Mouse (Mus musculus): Measurements from ENCODE around the gene Armc2. TPM values are rescaled to one million over a fixed set of nuclear protein-coding genes. Genes with fewer than 3 reads are reported as not detected.

The Armc2 gene
- total RNA-seq, 1 experiment from 2014 or later, result not detected

GRCm38 (mm10) chr10:42027337-42027736 is 9.1 kb upstream of the Armc2 start:
- ATAC-seq (ENCODE audit: extremely low read depth, insufficient number of reproducible peaks, low FRiP score, poor library complexity, severe bottlenecking), result no peak

GRCm38 (mm10) chr10:42024406-42024805 is 6.2 kb upstream of the Armc2 start:
- ATAC-seq (ENCODE audit: extremely low read depth, insufficient number of reproducible peaks, low FRiP score, poor library complexity, severe bottlenecking), result no peak

GRCm38 (mm10) chr10:42021536-42021935 is 3.3 kb upstream of the Armc2 start:
- no peak for ATAC-seq (ENCODE audit: extremely low read depth, insufficient number of reproducible peaks, low FRiP score, poor library complexity, severe bottlenecking)

GRCm38 (mm10) chr10:42014086-42014485 is 4.2 kb downstream of the Armc2 start:
- ATAC-seq (ENCODE audit: extremely low read depth, insufficient number of reproducible peaks, low FRiP score, poor library complexity, severe bottlenecking), result no peak

GRCm38 (mm10) chr10:42010761-42011435 is 7.3 kb downstream of the Armc2 start:
- no peak for ATAC-seq (ENCODE audit: extremely low read depth, insufficient number of reproducible peaks, low FRiP score, poor library complexity, severe bottlenecking)

GRCm38 (mm10) chr10:42005259-42005658 is 13.0 kb downstream of the Armc2 start:
- no peak for ATAC-seq (ENCODE audit: extremely low read depth, insufficient number of reproducible peaks, low FRiP score, poor library complexity, severe bottlenecking)

GRCm38 (mm10) chr10:42004690-42005089 is 13.6 kb downstream of the Armc2 start:
- ATAC-seq (ENCODE audit: extremely low read depth, insufficient number of reproducible peaks, low FRiP score, poor library complexity, severe bottlenecking), result no peak

GRCm38 (mm10) chr10:42004056-42004455 is 14.2 kb downstream of the Armc2 start:
- ATAC-seq (ENCODE audit: extremely low read depth, insufficient number of reproducible peaks, low FRiP score, poor library complexity, severe bottlenecking), result no peak

GRCm38 (mm10) chr10:42003576-42003975 is 14.7 kb downstream of the Armc2 start:
- ATAC-seq (ENCODE audit: extremely low read depth, insufficient number of reproducible peaks, low FRiP score, poor library complexity, severe bottlenecking), result no peak

GRCm38 (mm10) chr10:42002436-42002835 is 15.8 kb downstream of the Armc2 start:
- no peak for ATAC-seq (ENCODE audit: extremely low read depth, insufficient number of reproducible peaks, low FRiP score, poor library complexity, severe bottlenecking)

- no peak for ATAC-seq (ENCODE audit: extremely low read depth, insufficient number of reproducible peaks, low FRiP score, poor library complexity, severe bottlenecking)
Observed at GRCm38 (mm10) chr10:42001260-42001659, 17.0 kb downstream of the Armc2 start.

- no peak for ATAC-seq (ENCODE audit: extremely low read depth, insufficient number of reproducible peaks, low FRiP score, poor library complexity, severe bottlenecking)
Observed at GRCm38 (mm10) chr10:41997691-41998178, 20.5 kb downstream of the Armc2 start.

GRCm38 (mm10) chr10:41996157-41996556 is 22.1 kb downstream of the Armc2 start:
- no peak for ATAC-seq (ENCODE audit: extremely low read depth, insufficient number of reproducible peaks, low FRiP score, poor library complexity, severe bottlenecking)

- ATAC-seq (ENCODE audit: extremely low read depth, insufficient number of reproducible peaks, low FRiP score, poor library complexity, severe bottlenecking), result no peak
Observed at GRCm38 (mm10) chr10:41995051-41995450, 23.2 kb downstream of the Armc2 start.

GRCm38 (mm10) chr10:41994578-41994977 is 23.7 kb downstream of the Armc2 start:
- no peak for ATAC-seq (ENCODE audit: extremely low read depth, insufficient number of reproducible peaks, low FRiP score, poor library complexity, severe bottlenecking)

- ATAC-seq (ENCODE audit: extremely low read depth, insufficient number of reproducible peaks, low FRiP score, poor library complexity, severe bottlenecking), result no peak
Observed at GRCm38 (mm10) chr10:41992059-41992440, 26.2 kb downstream of the Armc2 start.

GRCm38 (mm10) chr10:41991364-41992058 is 26.7 kb downstream of the Armc2 start:
- ATAC-seq (ENCODE audit: extremely low read depth, insufficient number of reproducible peaks, low FRiP score, poor library complexity, severe bottlenecking), result no peak

- no peak for ATAC-seq (ENCODE audit: extremely low read depth, insufficient number of reproducible peaks, low FRiP score, poor library complexity, severe bottlenecking)
Observed at GRCm38 (mm10) chr10:41990896-41991295, 27.3 kb downstream of the Armc2 start.

GRCm38 (mm10) chr10:41988930-41989329 is 29.3 kb downstream of the Armc2 start:
- no peak for ATAC-seq (ENCODE audit: extremely low read depth, insufficient number of reproducible peaks, low FRiP score, poor library complexity, severe bottlenecking)

GRCm38 (mm10) chr10:41986126-41986525 is 32.1 kb downstream of the Armc2 start:
- ATAC-seq (ENCODE audit: extremely low read depth, insufficient number of reproducible peaks, low FRiP score, poor library complexity, severe bottlenecking), result no peak

Data from neutrophil, adult 5-6 weeks (primary cell).